Mouse (Mus musculus): ENCODE measurements around the gene Tecpr2. TPM values are rescaled to one million over a fixed set of nuclear protein-coding genes. Genes with fewer than 3 reads are reported as not detected.

Gene Tecpr2
- total and polyA plus RNA-seq, 3 experiments, result 2.8 to 7.5 (median 3.1) TPM

- peak; percentile 56 for TF ChIP-seq MXI1 (IDR thresholded peaks at IDR 0.05; ENCODE audit: low read depth, low read length)
- TF ChIP-seq MYC (IDR thresholded peaks at IDR 0.05; ENCODE audit: low read depth, low read length), result no peak
- peak; percentile 82 for TF ChIP-seq SIN3A (IDR thresholded peaks at IDR 0.05; ENCODE audit: low read length)
- 0 out of 2 replicates have a peak, but pooled peaks have one; percentile 12 for TF ChIP-seq MAX (IDR thresholded peaks at IDR 0.05; ENCODE audit: low read length)
- TF ChIP-seq POLR2A (IDR thresholded peaks at IDR 0.05; ENCODE audit: low read depth, low read length), result peak; percentile 67
- TF ChIP-seq UBTF (IDR thresholded peaks at IDR 0.05; ENCODE audit: low read depth, low read length), result peak; percentile 27
- TF ChIP-seq ELF1 (IDR thresholded peaks at IDR 0.05; ENCODE audit: low read depth, low read length), result peak; percentile 82
- TF ChIP-seq MAFK (IDR thresholded peaks at IDR 0.05; ENCODE audit: insufficient replicate concordance, low read length), result no peak
- TF ChIP-seq BHLHE40 (IDR thresholded peaks at IDR 0.05; ENCODE audit: low read depth, low read length), result peak; percentile 74
- peak; percentile 43; the same call in 1 of the 2 replicates for TF ChIP-seq NRF1 (IDR thresholded peaks at IDR 0.05; ENCODE audit: low read depth, low read length)
- TF ChIP-seq HCFC1 (IDR thresholded peaks at IDR 0.05; ENCODE audit: low read depth, low read length), result peak; percentile 84
- peak; percentile 69 for TF ChIP-seq NELFE (IDR thresholded peaks at IDR 0.05; ENCODE audit: low read depth, low read length)
- no peak for TF ChIP-seq ZKSCAN1 (IDR thresholded peaks at IDR 0.05; ENCODE audit: borderline replicate concordance, low read depth, low read length)
- peak; percentile 65 for TF ChIP-seq TCF12 (IDR thresholded peaks at IDR 0.05; ENCODE audit: low read depth, low read length)
- peak; percentile 66; the same call in 1 of the 2 replicates for TF ChIP-seq KAT2A (IDR thresholded peaks at IDR 0.05; ENCODE audit: insufficient replicate concordance, low read length)
- TF ChIP-seq JUND (conservative IDR thresholded peaks at IDR 0.05; ENCODE audit: low read depth, low read length), result no peak
- H3K4me1 ChIP-seq (ENCODE audit: control insufficient read depth in 1 of 2, insufficient read depth in 2 of 2), result peaks cover 16 to 31% of the 10 kb centered on the region in 2 experiments
- DNase-seq (ENCODE audit: extremely low read depth), result peak; percentile 77
- peak within 1 kb of the TSS; percentile 89 for H3K4me2 ChIP-seq (ENCODE audit: insufficient read depth, low read depth, poor library complexity, severe bottlenecking)
- H3K36me3 ChIP-seq (replicated peaks in 1 of 2; ENCODE audit: control insufficient read depth in 1 of 2, insufficient read depth in 1 of 2, low read length in 1 of 2), result peaks cover 0 to 9% of the 10 kb centered on the region in 2 experiments
- H3K79me2 ChIP-seq (replicated peaks; ENCODE audit: control insufficient read depth, extremely low read depth, insufficient read depth, poor library complexity, severe bottlenecking), result 0 out of 2 replicates have a peak, but pooled peaks cover 4% of the 10 kb centered on the region
- dilution Hi-C loops (cut with MboI; ENCODE audit: extremely low pct_ligation_motif_present, extremely low pct_unique_long_range_greater_than_20kb, low sequenced_read_pairs), result no loop called here
- no peaks in the 10 kb centered on the region for H3K9me3 ChIP-seq (replicated peaks; ENCODE audit: low read length)
- peak within 1 kb of the TSS; percentile 2; the same call in 1 of the 2 replicates for H3K27ac ChIP-seq (ENCODE audit: insufficient read depth, low read depth)
- H3K27me3 ChIP-seq (replicated peaks), result no peaks in the 10 kb centered on the region
- peak within 1 kb of the TSS; percentile 84 for H3K9ac ChIP-seq (ENCODE audit: insufficient read depth, low read depth)
- in situ Hi-C loops (cut with MboI; ENCODE audit: low pct_ligation_motif_present, low pct_unique_long_range_greater_than_20kb, low sequenced_read_pairs), result no loop called here
- peak within 1 kb of the TSS; percentile 66 to 85 (median 83) for H3K4me3 ChIP-seq (replicated peaks in 1 of 3; ENCODE audit: low read depth in 2 of 3, low read length in 2 of 3, poor library complexity in 1 of 3)
Observed at GRCm38 (mm10) chr12:110850010-110850928, 38.8 kb upstream of the Tecpr2 start, which contains the start of gene Zfp839. TSS of gene Zfp839 (plus strand) at chr12:110850253.

- no peak for DNase-seq (ENCODE audit: extremely low read depth)
- peaks cover 16 to 31% of the 10 kb centered on the region in 2 experiments for H3K4me1 ChIP-seq (ENCODE audit: control insufficient read depth in 1 of 2, insufficient read depth in 2 of 2)
- H3K4me3 ChIP-seq (replicated peaks in 1 of 3; ENCODE audit: low read depth in 2 of 3, low read length in 2 of 3, poor library complexity in 1 of 3), result peak overlapping the region; percentile 66 to 85 (median 83)
- no peak overlapping the region for H3K27ac ChIP-seq (ENCODE audit: insufficient read depth, low read depth)
- H3K36me3 ChIP-seq (replicated peaks in 1 of 2; ENCODE audit: control insufficient read depth in 1 of 2, insufficient read depth in 1 of 2, low read length in 1 of 2), result peaks cover 0 to 9% of the 10 kb centered on the region in 2 experiments
- in situ Hi-C loops (cut with MboI; ENCODE audit: low pct_ligation_motif_present, low pct_unique_long_range_greater_than_20kb, low sequenced_read_pairs), result no loop called here
- no peaks in the 10 kb centered on the region for H3K9me3 ChIP-seq (replicated peaks; ENCODE audit: low read length)
- H3K9ac ChIP-seq (ENCODE audit: insufficient read depth, low read depth), result peak overlapping the region; percentile 84
- dilution Hi-C loops (cut with MboI; ENCODE audit: extremely low pct_ligation_motif_present, extremely low pct_unique_long_range_greater_than_20kb, low sequenced_read_pairs), result no loop called here
- TF ChIP-seq RAD21 (IDR thresholded peaks at IDR 0.05; ENCODE audit: low read depth, low read length) (no peak), MAZ (IDR thresholded peaks at IDR 0.05; ENCODE audit: low read depth, low read length) (no peak), MAFK (IDR thresholded peaks at IDR 0.05; ENCODE audit: insufficient replicate concordance, low read length) (no peak), TBP (conservative IDR thresholded peaks at IDR 0.05; ENCODE audit: low read depth, low read length) (no peak), MAX (IDR thresholded peaks at IDR 0.05; ENCODE audit: low read length) (peak; percentile 5; the same call in 1 of the 2 replicates), USF1 (IDR thresholded peaks at IDR 0.05; ENCODE audit: low read depth, low read length) (no peak), CHD1 (IDR thresholded peaks at IDR 0.05; ENCODE audit: low read depth, low read length) (no peak), SMC3 (IDR thresholded peaks at IDR 0.05; ENCODE audit: low read depth, low read length) (no peak), BHLHE40 (IDR thresholded peaks at IDR 0.05; ENCODE audit: low read depth, low read length) (0 out of 2 replicates have a peak, but pooled peaks have one; percentile 12), SIN3A (IDR thresholded peaks at IDR 0.05; ENCODE audit: low read length) (no peak), UBTF (IDR thresholded peaks at IDR 0.05; ENCODE audit: low read depth, low read length) (no peak; the same call in 1 of the 2 replicates)
- peaks cover 6% of the 10 kb centered on the region; the same call in 1 of the 2 replicates for H3K79me2 ChIP-seq (replicated peaks; ENCODE audit: control insufficient read depth, extremely low read depth, insufficient read depth, poor library complexity, severe bottlenecking)
- no peaks in the 10 kb centered on the region for H3K27me3 ChIP-seq (replicated peaks)
- peak overlapping the region; percentile 89 for H3K4me2 ChIP-seq (ENCODE audit: insufficient read depth, low read depth, poor library complexity, severe bottlenecking)
Observed at GRCm38 (mm10) chr12:110850929-110851256, 38.2 kb upstream of the Tecpr2 start.

All from CH12.LX (cell line).